Comparison of ENCODE assay signal across 11 mouse cellular contexts in the genomic region with DNA sequence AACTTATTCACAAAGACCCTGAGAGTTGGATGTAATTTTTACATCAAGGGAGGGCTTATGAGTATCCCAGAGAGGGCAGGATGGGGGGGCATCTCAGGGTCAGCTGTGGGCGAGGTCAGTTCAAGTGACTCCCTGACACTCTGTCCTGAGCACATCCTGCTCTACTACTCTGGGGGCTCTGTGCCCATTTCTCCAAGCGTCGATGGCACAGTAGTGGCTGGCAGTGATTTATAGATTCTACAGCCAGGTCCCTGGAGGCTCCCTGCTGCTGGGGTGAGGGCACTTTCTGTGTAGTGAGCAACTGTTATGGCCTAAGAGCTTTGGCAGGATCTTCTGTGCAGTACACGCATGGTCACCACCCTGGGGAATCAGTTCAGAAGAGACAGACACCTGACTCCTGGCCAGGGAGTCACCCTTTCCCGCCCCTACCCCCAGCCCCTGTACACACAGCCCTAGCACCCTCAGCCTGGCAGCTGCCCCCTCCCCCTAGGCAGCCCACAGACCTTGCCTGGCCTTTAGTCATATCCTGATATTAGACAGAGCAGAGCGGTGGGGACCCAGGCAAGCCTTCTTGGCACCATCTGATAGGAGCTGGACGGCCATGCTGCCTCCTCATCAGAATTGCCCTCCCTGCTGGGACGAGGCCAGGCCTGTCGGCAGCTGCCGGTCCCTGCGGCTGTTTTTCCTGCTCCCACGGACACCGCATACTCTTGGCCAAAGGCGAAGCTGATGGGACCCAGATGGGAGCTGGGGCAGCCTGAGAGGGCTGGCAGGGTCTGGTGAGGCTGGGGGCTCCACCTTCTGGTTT. TPM values are rescaled to one million over a fixed set of nuclear protein-coding genes. Genes with fewer than 3 reads are reported as not detected.
A peak's percentile ranks its signal among the peaks of the same experiment; 100 is the strongest.
DNase-seq lines count a peak whose midpoint lies in the region; ATAC-seq and TF ChIP-seq lines count a peak whose summit lies in the region.
"Had no signal": no experiment of that assay in that cellular context is flagged by ENCODE, and none has a peak within 500 bp of the region (broad histone marks: within the 10 kb centered on the region; RNA-seq: fewer than 3 reads in every experiment).

No protein-coding gene starts in this region.

- no peak for TF ChIP-seq POLR2A in kidney, adult 2 months (IDR thresholded peaks at IDR 0.05; ENCODE audit: low read depth, low read length)

- no peak overlapping the region for H3K4me2 ChIP-seq in kidney, embryonic 15.5 days
- H3K4me2 ChIP-seq in lung, embryonic 14.5 days, result peak overlapping the region; percentile 15; the same call in 1 of the 2 replicates
- no peak overlapping the region for H3K4me2 ChIP-seq in stomach, embryonic 16.5 days (ENCODE audit: low read depth, low read length)
- H3K4me2 ChIP-seq: midbrain, embryonic 12.5 days had no signal

- no peak overlapping the region for H3K4me3 ChIP-seq in kidney, adult 2 months (ENCODE audit: insufficient read depth, low read depth, low read length)
- H3K4me3 ChIP-seq in kidney, embryonic 15.5 days (replicated peaks), result no peak overlapping the region
- H3K4me3 ChIP-seq in lung, embryonic 14.5 days (ENCODE audit: low read depth, low read length), result no peak overlapping the region
- H3K4me3 ChIP-seq in stomach, embryonic 16.5 days (replicated peaks; ENCODE audit: low read length), result no peak overlapping the region
- H3K4me3 ChIP-seq: erythroblast, embryonic 14.5 days; midbrain, embryonic 12.5 days had no signal

- no peaks in the 10 kb centered on the region for H3K27me3 ChIP-seq in kidney, adult 2 months (replicated peaks; ENCODE audit: control insufficient read depth, insufficient read depth, low read length)
- H3K27me3 ChIP-seq in kidney, embryonic 15.5 days, result no peaks in the 10 kb centered on the region
- H3K27me3 ChIP-seq in lung, embryonic 14.5 days (ENCODE audit: insufficient read depth, low read length), result no peaks in the 10 kb centered on the region
- H3K27me3 ChIP-seq in stomach, embryonic 16.5 days (ENCODE audit: control insufficient read depth, insufficient read depth, low read length), result no peaks in the 10 kb centered on the region
- H3K27me3 ChIP-seq: Patski had no signal

- no peak overlapping the region for H3K9ac ChIP-seq in kidney, embryonic 15.5 days
- peak overlapping the region; percentile 16; the same call in 1 of the 2 replicates for H3K9ac ChIP-seq in lung, embryonic 14.5 days
- H3K9ac ChIP-seq in stomach, embryonic 16.5 days (ENCODE audit: low read length), result no peak overlapping the region
- H3K9ac ChIP-seq: midbrain, embryonic 12.5 days had no signal

- ATAC-seq in kidney, embryonic 15.5 days (replicated peaks; ENCODE audit: low FRiP score), result no peak
- ATAC-seq in lung, embryonic 14.5 days (ENCODE audit: insufficient read depth), result peak; percentile 61
- ATAC-seq in stomach, embryonic 16.5 days (ENCODE audit: insufficient read depth, low FRiP score), result 0 out of 2 replicates have a peak, but pooled peaks have one; percentile 31
- no peak for ATAC-seq in granulocyte monocyte progenitor cell, adult 5-6 weeks (replicated peaks; ENCODE audit: poor library complexity, severe bottlenecking)
- ATAC-seq: Patski had no signal

- no peaks in the 10 kb centered on the region for H3K36me3 ChIP-seq in kidney, adult 2 months (ENCODE audit: control insufficient read depth, insufficient read depth, low read length)
- no peaks in the 10 kb centered on the region for H3K36me3 ChIP-seq in kidney, embryonic 15.5 days
- no peaks in the 10 kb centered on the region for H3K36me3 ChIP-seq in lung, embryonic 14.5 days (ENCODE audit: insufficient read depth)
- H3K36me3 ChIP-seq in stomach, embryonic 16.5 days (ENCODE audit: control insufficient read depth, insufficient read depth, low read length), result no peaks in the 10 kb centered on the region
- H3K36me3 ChIP-seq: midbrain, embryonic 12.5 days had no signal

- no peak for TF ChIP-seq CTCF in kidney, adult 2 months (conservative IDR thresholded peaks at IDR 0.05; ENCODE audit: insufficient read depth, insufficient read length, low read depth, low read length)
- TF ChIP-seq CTCF in lung, embryonic 14.5 days (IDR thresholded peaks at IDR 0.05; ENCODE audit: low read depth), result no peak

- peak; percentile 9 for DNase-seq in kidney, adult 2 months
- DNase-seq in adipocyte (ENCODE audit: low spot score), result peak; percentile 59
- DNase-seq in gastrocnemius, postnatal 10 days, result peak; percentile 83
- peak; percentile 77 for DNase-seq in lung, embryonic 14.5 days
- no peak for DNase-seq in left cerebral cortex, adult 8-10 months (ENCODE audit: low spot score in 2 of 2)

- 48% methylated on average over 14 of the region's 14 CpGs for WGBS in kidney, adult 2 months
- WGBS in kidney, embryonic 15.5 days, result 40% methylated on average over 14 of the region's 14 CpGs
- WGBS in lung, embryonic 14.5 days, result 41% methylated on average over 14 of the region's 14 CpGs
- WGBS in stomach, embryonic 16.5 days, result 46% methylated on average over 14 of the region's 14 CpGs

- no peaks in the 10 kb centered on the region for H3K4me1 ChIP-seq in kidney, adult 2 months (ENCODE audit: control insufficient read depth, insufficient read depth, low read length)
- H3K4me1 ChIP-seq in kidney, embryonic 15.5 days, result peaks cover 7% of the 10 kb centered on the region
- 0 out of 2 replicates have a peak, but pooled peaks cover 6% of the 10 kb centered on the region for H3K4me1 ChIP-seq in lung, embryonic 14.5 days (ENCODE audit: insufficient read depth)
- H3K4me1 ChIP-seq in stomach, embryonic 16.5 days (ENCODE audit: control insufficient read depth, insufficient read depth, low read length), result no peaks in the 10 kb centered on the region

- H3K27ac ChIP-seq in kidney, adult 2 months (ENCODE audit: insufficient read depth, low read depth, low read length), result no peak overlapping the region
- H3K27ac ChIP-seq in kidney, embryonic 15.5 days, result no peak overlapping the region
- no peak overlapping the region for H3K27ac ChIP-seq in lung, embryonic 14.5 days (ENCODE audit: low read depth)
- no peak overlapping the region for H3K27ac ChIP-seq in stomach, embryonic 16.5 days (ENCODE audit: low read length)
- H3K27ac ChIP-seq: midbrain, embryonic 12.5 days had no signal

- H3K9me3 ChIP-seq in kidney, embryonic 15.5 days (replicated peaks), result no peaks in the 10 kb centered on the region
- no peaks in the 10 kb centered on the region for H3K9me3 ChIP-seq in lung, embryonic 14.5 days (ENCODE audit: low read depth, low read length)
- H3K9me3 ChIP-seq in stomach, embryonic 16.5 days (replicated peaks; ENCODE audit: control insufficient read depth, low read length), result no peaks in the 10 kb centered on the region
- H3K9me3 ChIP-seq: midbrain, embryonic 12.5 days had no signal

RNA-seq across cellular contexts. Expression of a gene that starts 2.3 kb away (rescaled TPM):
- polyA plus RNA-seq in kidney, adult 2 months (2012; rRNA removed), result not detected in 2 replicates
- polyA plus RNA-seq in kidney, embryonic 15.5 days (2015; fragmentation: Nextera tagmentation; extraction: Ambion mirVana), result not detected in 2 replicates
- total RNA-seq in gastrocnemius, postnatal 10 days (2021), result not detected
- polyA plus RNA-seq in lung, embryonic 14.5 days (2014; fragmentation: Nextera tagmentation; extraction: Ambion mirVana), result not detected in 2 replicates
- not detected in 2 replicates for polyA plus RNA-seq in stomach, embryonic 16.5 days (2015; fragmentation: Nextera tagmentation; extraction: Ambion mirVana)
- not detected in 2 replicates for total RNA-seq in granulocyte monocyte progenitor cell, adult 5-6 weeks (2014; fragmentation: Nextera tagmentation)
- not detected in 2 replicates for total RNA-seq in granulocyte monocyte progenitor cell, adult 5-6 weeks (2017)
- not detected for total RNA-seq in left cerebral cortex, adult 8-10 months (2022)
- polyA plus RNA-seq: erythroblast, embryonic 14.5 days; midbrain, embryonic 12.5 days; Patski had no signal

Comparison
In these comparisons a context has a peak if more than half of its experiments do, and no peak if none do; other contexts are left out.
1. DNase-seq: peak in kidney, adult 2 months (single experiment), adipocyte (single experiment), gastrocnemius, postnatal 10 days (single experiment) and lung, embryonic 14.5 days (single experiment); none in left cerebral cortex, adult 8-10 months (0 of 2).
2. ATAC-seq: peak in lung, embryonic 14.5 days (single experiment) and stomach, embryonic 16.5 days (single experiment); none in kidney, embryonic 15.5 days (single experiment) and granulocyte monocyte progenitor cell, adult 5-6 weeks (single experiment).